Mouse (Mus musculus) liver, embryonic 14.5 days (tissue): ENCODE measurements around the gene Tstd1.

Experiments used
- CTCF ChIP-seq: IDR thresholded peaks from 2 replicates; pipeline ENCODE4 v1.5.1; 2016; ENCODE audit warnings: antibody characterized with exemption, low read depth, control low read depth
- EP300 ChIP-seq: IDR thresholded peaks from 2 replicates; pipeline ENCODE4 v1.6.1; 2016; ENCODE audit warnings: antibody characterized with exemption, low read depth

DNA sequence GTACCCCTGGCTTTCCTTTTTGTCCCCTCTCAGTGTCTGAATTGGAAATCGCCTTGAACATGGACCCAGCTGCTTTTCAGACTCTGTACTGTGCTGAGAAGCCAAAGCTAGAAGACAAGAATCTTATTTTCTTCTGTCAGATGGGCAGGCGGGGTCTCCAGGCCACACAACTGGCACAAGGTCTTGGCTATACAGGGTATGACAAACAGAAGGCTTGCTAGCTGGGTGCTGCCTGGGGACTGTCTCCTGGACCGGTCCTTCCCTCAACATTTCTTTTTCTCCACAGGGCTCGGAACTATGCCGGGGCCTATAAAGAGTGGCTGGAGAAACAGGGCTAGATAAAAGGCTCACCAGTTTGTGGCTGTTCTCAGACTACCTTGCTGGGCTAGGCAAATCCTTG, 1.2 kb downstream of the Tstd1 start:
- TF ChIP-seq CTCF (no peak), EP300 (no peak)
